Mouse (Mus musculus): ENCODE measurements around the gene Rrm2. TPM values are rescaled to one million over a fixed set of nuclear protein-coding genes. Genes with fewer than 3 reads are reported as not detected.

The Rrm2 gene
- 11.2 and 13.4 TPM in 2 replicates for polyA plus RNA-seq (2012; rRNA removed)

- DNase-seq (ENCODE audit: low read depth, low spot score) = peak; percentile 67
- under 1% methylated on average over 83 of the region's 83 CpGs for WGBS
These were observed at the start of gene Rrm2 for GRCm38 (mm10) chr12:24707954-24708823. Gene Rrm2, plus strand, starts transcription at chr12:24708241.

DNA sequence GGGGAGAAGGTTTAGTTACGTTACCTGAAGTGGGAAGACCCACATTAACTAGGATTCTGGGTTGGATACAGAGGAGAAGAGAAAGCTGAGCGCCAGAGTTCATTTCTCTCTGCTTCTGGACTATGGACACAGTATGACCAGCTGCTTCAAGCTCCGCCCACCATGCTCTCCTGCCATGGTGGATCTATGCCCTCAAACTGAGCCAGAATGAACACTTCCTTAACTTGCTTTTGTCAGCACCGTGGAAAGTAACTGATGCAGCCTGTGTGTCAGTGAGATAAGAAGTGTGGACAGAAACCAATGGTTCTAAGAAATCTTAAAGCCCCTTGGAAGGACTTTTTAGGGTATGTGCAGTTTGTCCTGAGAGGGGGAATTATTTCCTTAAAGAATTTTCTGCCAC lies 49.0 kb upstream of the Rrm2 start:
- no peak for DNase-seq (ENCODE audit: low read depth, low spot score)
- WGBS = 78% methylated on average over 4 of the region's 4 CpGs

DNA sequence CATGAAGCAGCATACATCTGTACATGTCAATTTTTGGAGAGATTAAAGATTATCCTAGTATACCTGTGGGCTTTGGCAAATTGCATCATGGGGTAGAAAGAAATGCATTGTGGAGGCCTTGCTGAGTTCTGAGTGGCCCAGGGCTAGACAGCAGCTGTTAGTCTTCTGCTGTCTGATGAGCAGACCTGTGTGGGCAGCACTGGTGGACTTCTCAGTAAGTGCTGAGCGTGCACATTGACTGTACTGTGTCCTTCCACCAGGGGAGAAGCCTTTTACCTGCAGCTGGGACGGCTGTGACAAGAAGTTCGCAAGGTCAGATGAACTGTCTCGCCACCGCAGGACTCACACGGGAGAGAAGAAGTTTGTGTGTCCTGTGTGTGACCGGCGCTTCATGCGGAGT lies 48.1 kb upstream of the Rrm2 start:
- DNase-seq (ENCODE audit: low read depth, low spot score) = no peak
- 91% methylated on average over 9 of the region's 9 CpGs for WGBS

DNA sequence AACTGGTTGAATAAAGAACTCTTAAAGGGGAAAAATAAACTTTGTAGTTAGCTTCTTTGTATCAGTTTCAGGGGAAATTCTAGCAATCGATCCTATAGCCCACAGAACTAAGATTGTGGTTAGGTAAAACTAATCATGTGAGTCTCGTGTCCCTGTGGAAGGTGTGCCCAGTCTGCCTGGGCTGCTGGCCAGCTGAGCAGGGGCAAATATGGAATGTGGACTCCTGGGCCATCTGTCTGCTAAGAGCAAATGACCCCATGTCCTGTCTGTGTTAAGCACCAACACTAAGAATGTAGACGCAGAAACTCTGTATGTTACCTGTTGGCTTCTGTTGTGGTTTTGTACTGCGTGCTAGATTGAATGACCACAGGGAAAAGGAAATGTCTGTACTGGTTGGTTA lies 46.9 kb upstream of the Rrm2 start:
- WGBS = 58% methylated on average over 4 of the region's 4 CpGs
- DNase-seq (ENCODE audit: low read depth, low spot score) = no peak

GRCm38 (mm10) chr12:24662131-24662530 lies 45.9 kb upstream of the Rrm2 start:
- WGBS = 89% methylated on average over 5 of the region's 5 CpGs
- DNase-seq (ENCODE audit: low read depth, low spot score) = no peak

GRCm38 (mm10) chr12:24680096-24680491 lies 27.9 kb upstream of the Rrm2 start:
- no peak for DNase-seq (ENCODE audit: low read depth, low spot score)
- WGBS = 48% methylated on average over 9 of the region's 9 CpGs

DNA sequence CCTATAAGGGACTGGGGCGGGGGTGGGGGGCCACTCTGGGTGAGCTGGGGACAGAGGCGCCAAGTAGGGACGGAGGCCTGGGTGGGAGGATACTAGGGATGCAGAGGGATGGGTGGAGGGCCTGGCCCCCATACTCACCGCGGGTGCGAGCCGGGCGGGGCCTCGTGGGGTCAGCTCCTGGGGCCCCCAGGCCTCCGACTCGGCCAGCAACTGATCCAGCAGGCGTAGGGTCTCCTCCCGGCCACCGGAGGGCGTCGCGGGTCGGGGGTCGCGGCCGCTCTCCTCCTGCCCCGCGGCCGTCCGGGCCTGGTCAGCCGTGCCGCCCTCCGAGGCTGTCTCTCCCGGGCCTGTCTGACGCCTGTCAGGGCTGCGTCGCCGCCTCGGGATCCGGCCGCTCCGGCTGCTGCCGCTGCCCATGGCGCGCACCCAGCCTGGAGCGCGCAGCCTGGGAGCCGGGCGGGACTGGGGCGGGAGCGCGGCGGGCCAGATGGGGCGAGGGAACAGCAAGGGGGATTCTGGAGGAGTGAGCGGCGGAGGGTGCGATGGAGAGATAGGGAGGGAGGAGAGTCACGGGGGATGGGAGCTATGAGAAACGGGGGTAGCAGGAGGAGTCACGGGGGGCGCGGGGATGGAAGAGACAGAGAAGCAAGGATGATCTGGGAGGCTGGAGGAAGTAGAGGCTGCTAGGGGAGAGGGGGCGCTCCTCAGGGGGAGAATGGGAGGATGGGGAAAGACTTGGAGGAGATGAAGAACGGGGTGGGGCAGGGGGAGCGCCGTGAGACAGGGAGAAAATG lies 27.4 kb upstream of the Rrm2 start:
- 5% methylated on average over 58 of the region's 61 CpGs for WGBS
- DNase-seq (ENCODE audit: low read depth, low spot score) = no peak

GRCm38 (mm10) chr12:24681286-24682023 lies 26.6 kb upstream of the Rrm2 start, which contains the start of gene Cys1:
Gene Cys1, minus strand, starts transcription at chr12:24681813.
- DNase-seq (ENCODE audit: low read depth, low spot score) = no peak

DNA sequence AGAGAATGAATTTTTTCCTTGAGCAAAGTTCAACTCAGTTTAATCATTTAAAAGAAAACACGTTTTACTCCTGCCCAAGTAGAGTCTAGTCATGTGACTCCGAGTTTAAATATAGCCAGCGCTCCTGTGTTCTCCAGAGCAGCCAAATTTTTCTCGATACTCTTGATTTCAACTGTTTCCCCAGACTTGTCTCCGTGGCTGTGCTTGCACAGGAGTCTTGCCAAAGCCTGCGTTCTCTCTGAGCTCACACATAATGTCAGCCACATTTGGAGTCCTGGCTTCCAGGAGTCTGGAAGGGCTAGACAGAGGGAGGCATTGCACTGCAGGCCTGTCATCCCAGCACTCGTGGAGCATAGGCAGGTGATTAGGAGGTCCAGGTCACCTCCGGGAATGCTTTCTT lies 25.5 kb upstream of the Rrm2 start:
- DNase-seq (ENCODE audit: low read depth, low spot score) = no peak

More at GRCm38 (mm10) chr12:24681286-24682023, 26.6 kb upstream of the Rrm2 start, which contains the start of gene Cys1:
- WGBS = 5% methylated on average over 20 of the region's 20 CpGs

DNA sequence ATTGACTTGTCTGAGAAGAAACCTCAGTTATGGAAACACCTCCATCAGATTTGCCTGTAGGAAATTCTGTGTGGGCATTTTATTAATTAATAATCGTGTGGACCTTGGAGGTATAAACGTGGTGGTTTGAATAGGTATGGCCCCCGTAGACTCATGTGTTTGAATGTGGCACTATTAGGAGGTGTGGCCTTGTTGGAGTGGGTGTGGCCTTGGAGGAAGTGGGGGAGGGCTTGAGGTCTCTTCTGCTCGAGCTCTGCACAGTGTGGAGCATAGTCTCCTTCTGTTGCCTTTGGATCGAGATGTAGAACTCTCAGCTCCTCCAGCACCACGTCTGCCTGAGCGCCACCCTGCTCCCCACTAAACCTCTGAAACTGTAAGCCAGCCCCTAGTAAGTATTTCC lies 24.6 kb upstream of the Rrm2 start:
- WGBS = 78% methylated on average over 7 of the region's 7 CpGs
- DNase-seq (ENCODE audit: low read depth, low spot score) = no peak

More for the DNA sequence above, 25.5 kb upstream of the Rrm2 start:
- 17% methylated on average over 8 of the region's 8 CpGs for WGBS

DNA sequence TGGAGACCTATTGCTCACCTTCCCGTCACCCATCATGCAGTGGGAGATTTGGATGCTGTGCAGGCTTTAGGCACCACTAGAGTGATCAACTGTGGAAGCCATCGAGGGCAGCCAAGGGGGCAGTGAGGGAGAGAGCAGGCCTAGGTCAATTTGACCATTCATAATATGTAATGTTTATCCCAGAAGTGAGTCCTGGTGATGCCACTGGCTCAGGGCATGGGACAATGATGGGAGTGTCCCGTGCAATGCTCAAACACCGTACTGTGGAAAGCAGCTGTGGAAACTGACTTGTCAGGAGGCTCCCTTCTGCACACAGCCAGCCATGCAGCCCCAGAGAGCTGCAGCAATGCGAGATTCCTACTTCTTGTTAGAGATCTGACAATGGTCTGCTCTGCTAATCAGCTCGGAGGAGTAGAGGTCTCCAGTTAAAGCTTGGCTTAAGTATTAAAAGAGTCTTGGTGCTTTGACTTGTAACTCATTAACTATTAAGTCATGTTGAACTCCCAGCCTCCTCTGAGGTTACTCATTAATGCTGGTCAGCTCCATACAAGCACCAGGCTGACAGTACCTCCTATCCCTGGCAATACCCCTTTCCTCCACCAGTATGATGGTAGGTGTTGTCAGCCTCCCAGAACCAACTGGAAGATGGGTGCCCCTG lies 21.9 kb upstream of the Rrm2 start:
- DNase-seq (ENCODE audit: low read depth, low spot score) = no peak
- WGBS = 37% methylated on average over 6 of the region's 6 CpGs

- WGBS = 53% methylated on average over 11 of the region's 11 CpGs
- no peak for DNase-seq (ENCODE audit: low read depth, low spot score)
These were observed 21.2 kb upstream of the Rrm2 start for GRCm38 (mm10) chr12:24686696-24687346.

GRCm38 (mm10) chr12:24690351-24690750 lies 17.7 kb upstream of the Rrm2 start:
- DNase-seq (ENCODE audit: low read depth, low spot score) = no peak
- WGBS = 74% methylated on average over 3 of the region's 3 CpGs

DNA sequence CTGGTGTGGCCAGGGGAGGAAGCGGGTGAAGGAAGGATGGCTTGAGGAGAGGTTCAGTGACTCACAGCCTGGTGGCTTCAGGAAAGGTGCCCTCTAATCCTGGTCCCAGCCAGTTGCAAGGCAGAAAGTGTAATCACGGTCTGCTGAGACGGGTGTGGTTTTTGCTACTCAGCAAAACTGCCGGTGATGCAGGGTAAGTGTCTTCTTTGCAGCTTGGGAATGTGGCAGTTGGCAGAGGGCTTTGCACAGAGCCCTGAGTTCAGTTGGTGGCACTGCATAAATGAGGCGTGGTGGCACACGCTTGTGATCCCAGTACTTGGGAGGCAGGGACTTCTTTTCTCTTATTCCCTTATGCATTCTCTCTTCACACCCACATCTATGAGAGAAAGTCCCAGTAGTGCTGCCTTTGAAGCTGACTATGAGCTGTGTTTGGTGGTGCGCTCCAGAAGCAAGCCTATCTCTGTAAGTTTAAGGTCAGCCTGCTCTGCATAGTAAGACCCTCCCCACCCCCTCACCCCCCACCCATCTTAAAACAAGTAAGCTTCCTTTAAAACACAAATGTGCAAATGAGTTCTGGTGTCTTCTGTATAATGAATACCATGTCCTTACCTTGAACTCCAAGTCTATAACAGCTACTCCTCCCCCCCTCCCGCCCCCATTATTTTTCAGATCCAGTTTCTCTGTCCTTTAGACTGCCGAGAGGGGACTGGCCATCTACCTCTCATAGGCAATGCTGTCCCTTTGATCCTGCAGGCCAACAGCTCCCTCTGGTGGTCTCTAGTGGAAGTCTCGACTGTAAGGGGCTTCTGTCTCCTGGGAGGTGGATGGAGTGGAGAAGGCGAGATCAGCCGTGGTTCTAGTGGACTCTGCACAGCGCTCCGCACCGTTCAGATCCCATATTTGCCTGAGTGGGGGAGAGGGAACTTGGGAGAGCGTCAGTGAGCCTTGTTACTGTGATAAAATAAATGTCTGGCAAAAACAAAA lies 11.2 kb upstream of the Rrm2 start:
- 23% methylated on average over 16 of the region's 16 CpGs for WGBS

GRCm38 (mm10) chr12:24697484-24698204 lies 10.4 kb upstream of the Rrm2 start:
- no peak for DNase-seq (ENCODE audit: low read depth, low spot score)
- WGBS = 58% methylated on average over 8 of the region's 8 CpGs

More for the DNA sequence above, 11.2 kb upstream of the Rrm2 start:
- DNase-seq (ENCODE audit: low read depth, low spot score) = peak; percentile 52

DNA sequence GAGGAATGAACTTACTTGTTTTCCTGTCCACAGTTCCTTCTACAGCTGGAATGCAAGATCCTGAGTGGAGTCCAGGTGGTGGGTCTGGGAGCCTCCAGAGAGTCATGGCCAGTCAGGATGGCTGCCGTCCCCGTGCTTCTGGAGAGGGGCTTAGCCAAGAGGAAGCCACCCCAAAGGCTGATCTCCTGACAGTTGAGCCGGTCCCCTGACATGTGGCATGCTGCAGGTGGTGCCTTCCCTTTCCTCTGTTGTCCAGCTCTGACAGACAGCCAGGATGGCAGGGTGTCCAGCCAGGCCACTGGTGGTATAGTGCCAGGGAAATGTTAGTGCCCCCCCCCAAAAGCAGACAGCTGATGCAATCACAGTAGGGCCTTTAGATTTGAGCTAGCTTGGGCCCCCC lies 9.5 kb upstream of the Rrm2 start:
- no peak for DNase-seq (ENCODE audit: low read depth, low spot score)
- 78% methylated on average over 3 of the region's 3 CpGs for WGBS

DNA sequence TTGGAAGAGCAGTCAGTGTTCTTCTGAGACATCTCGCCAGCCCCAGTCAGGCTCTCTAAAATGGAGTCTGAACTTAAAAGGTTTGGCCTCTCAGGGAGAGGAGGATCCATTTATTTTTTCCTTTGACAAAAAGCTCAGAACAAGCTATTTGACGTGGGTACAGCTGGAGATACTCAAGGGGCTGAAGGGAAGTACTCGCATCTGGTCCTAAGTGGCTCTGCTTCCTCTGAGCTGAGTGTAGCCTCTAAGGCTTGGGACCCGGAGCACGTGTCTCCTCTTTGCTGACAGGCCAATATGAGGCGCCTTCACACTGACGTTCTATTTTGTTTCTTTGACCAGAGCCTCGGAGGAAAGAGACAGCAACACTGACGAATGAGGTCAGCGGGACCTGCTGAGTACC lies 8.5 kb upstream of the Rrm2 start:
- 65% methylated on average over 10 of the region's 10 CpGs for WGBS
- no peak for DNase-seq (ENCODE audit: low read depth, low spot score)

All from large intestine, adult 2 months (tissue).